Mouse (Mus musculus): ENCODE data around the gene Gm15517.

GRCm38 (mm10) chr7:44215645-44216044 lies 45.6 kb upstream of the Gm15517 start, which contains the start of gene Klk1b5:
- TF ChIP-seq USF1 (IDR thresholded peaks at IDR 0.05; ENCODE audit: low read depth, low read length) (no peak), MXI1 (IDR thresholded peaks at IDR 0.05; ENCODE audit: low read depth, low read length) (no peak), IRF4 (IDR thresholded peaks at IDR 0.05; ENCODE audit: low read depth, low read length) (no peak), CHD2 (IDR thresholded peaks at IDR 0.05; ENCODE audit: low read length) (no peak), EP300 (IDR thresholded peaks at IDR 0.05; ENCODE audit: low read length) (no peak), SMC3 (IDR thresholded peaks at IDR 0.05; ENCODE audit: low read depth, low read length) (no peak), HCFC1 (IDR thresholded peaks at IDR 0.05; ENCODE audit: low read depth, low read length) (no peak), CHD1 (IDR thresholded peaks at IDR 0.05; ENCODE audit: low read depth, low read length) (no peak), MAFK (IDR thresholded peaks at IDR 0.05; ENCODE audit: insufficient replicate concordance, low read length) (no peak), SIN3A (IDR thresholded peaks at IDR 0.05; ENCODE audit: low read length) (no peak), POLR2A (IDR thresholded peaks at IDR 0.05; ENCODE audit: low read depth, low read length) (no peak), CTCF (conservative IDR thresholded peaks at IDR 0.05 in 1 of 2, IDR thresholded peaks at IDR 0.05 in 1 of 2; ENCODE audit: low read depth in 2 of 2, low read length in 2 of 2) (no peak), NRF1 (IDR thresholded peaks at IDR 0.05; ENCODE audit: low read depth, low read length) (no peak), JUN (IDR thresholded peaks at IDR 0.05; ENCODE audit: insufficient read depth, low read depth, low read length) (no peak)

Measured in CH12.LX (cell line).